Mouse (Mus musculus) heart, embryonic 12.5 days (tissue): Measurements from ENCODE around the gene Eva1c. TPM values are rescaled to one million over a fixed set of nuclear protein-coding genes. Genes with fewer than 3 reads are reported as not detected.
A peak's percentile ranks its signal among the peaks of the same experiment; 100 is the strongest.

Source experiments
- ATAC-seq: fragments of 200-750 bp; cut with Nextera tagmentation; 2 replicates; pipeline ENCODE4 v1.8.0; 2017; ENCODE audit warnings: moderate TSS enrichment, moderate library complexity; ENCODE audit not compliant: insufficient number of reproducible peaks, low FRiP score
- H3K27ac ChIP-seq: fragments of 300-500 bp; sonication (generic); 2 replicates; pipeline ENCODE4 v1.5.1; 2016; ENCODE audit warnings: mild to moderate bottlenecking, moderate library complexity; ENCODE audit not compliant: poor library complexity, severe bottlenecking
- H3K27me3 ChIP-seq: fragments of 300-500 bp; sonication (generic); replicated peaks from 2 replicates; pipeline ENCODE4 v1.6.1; 2016; ENCODE audit warnings: mild to moderate bottlenecking, moderate library complexity
- H3K36me3 ChIP-seq: fragments of 300-500 bp; sonication (generic); 2 replicates; pipeline ENCODE4 v1.6.1; 2016; ENCODE audit warnings: mild to moderate bottlenecking, moderate library complexity
- H3K4me1 ChIP-seq: fragments of 300-500 bp; sonication (generic); replicated peaks from 2 replicates; pipeline ENCODE4 v1.6.1; 2016; ENCODE audit warnings: mild to moderate bottlenecking
- H3K4me2 ChIP-seq: fragments of 300-500 bp; sonication (generic); 2 replicates; pipeline ENCODE4 v1.6.1; 2016; ENCODE audit warnings: mild to moderate bottlenecking, moderate library complexity
- H3K4me3 ChIP-seq: fragments of 300-500 bp; sonication (generic); 2 replicates; pipeline ENCODE4 v1.5.1; 2016; ENCODE audit warnings: mild to moderate bottlenecking
- H3K9ac ChIP-seq: fragments of 300-500 bp; sonication (generic); 2 replicates; pipeline ENCODE4 v1.6.1; 2016; ENCODE audit warnings: mild to moderate bottlenecking, moderate library complexity
- H3K9me3 ChIP-seq: fragments of 300-500 bp; sonication (generic); replicated peaks from 2 replicates; pipeline ENCODE4 v1.6.1; 2016; ENCODE audit warnings: mild to moderate bottlenecking, moderate library complexity
- WGBS: fragments of 180-500 bp; shearing (Covaris S2); methylation state at CpG from one replicate; pipeline ENCODE4 v1.1.7; 2016; 5-methylcytosine and 5-hydroxymethylcytosine counted together
- polyA plus RNA-seq: library from polyadenylated mRNA; unstranded; fragments of >200 nt; fragmentation: Nextera tagmentation; extraction: Ambion mirVana; gene quantifications from 2 replicates; pipeline ENCODE4 v1.2.1, GENCODE M21; 2016

Gene Eva1c
- polyA plus RNA-seq, 1 experiment from 2014 or later = 2.1 TPM

DNA sequence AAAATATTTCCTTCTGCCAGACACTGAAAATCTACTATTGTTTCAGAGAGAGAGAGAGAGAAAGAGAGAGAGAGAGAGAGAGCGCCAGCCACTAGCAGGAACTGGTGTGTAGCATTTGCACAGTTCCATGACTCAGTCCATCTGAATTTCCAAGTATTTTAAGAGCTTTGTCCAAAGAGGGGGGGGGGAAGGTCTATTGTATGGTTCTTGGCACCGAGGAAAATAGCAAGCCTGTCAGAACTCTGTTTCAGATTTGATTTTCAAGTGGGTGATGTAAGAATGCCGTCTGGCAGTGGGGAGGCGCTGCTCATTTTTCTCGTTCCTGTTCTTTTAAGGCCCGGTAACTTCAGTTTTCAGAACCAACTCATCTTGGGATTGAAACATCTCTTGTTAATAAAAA is 18.5 kb downstream of the Eva1c start:
- H3K27me3 ChIP-seq = peaks cover 4% of the 10 kb centered on the region; the same call in 1 of the 2 replicates
- H3K4me1 ChIP-seq = peaks cover 52% of the 10 kb centered on the region
- no peak overlapping the region for H3K9ac ChIP-seq
- 43% methylated on average over 6 of the region's 6 CpGs for WGBS
- H3K9me3 ChIP-seq = no peaks in the 10 kb centered on the region
- no peaks in the 10 kb centered on the region for H3K36me3 ChIP-seq
- no peak; the same call in 1 of the 2 replicates for ATAC-seq
- H3K4me2 ChIP-seq = peak overlapping the region; percentile 3; the same call in 1 of the 2 replicates
- H3K4me3 ChIP-seq = no peak overlapping the region
- peak overlapping the region; percentile 55 for H3K27ac ChIP-seq

DNA sequence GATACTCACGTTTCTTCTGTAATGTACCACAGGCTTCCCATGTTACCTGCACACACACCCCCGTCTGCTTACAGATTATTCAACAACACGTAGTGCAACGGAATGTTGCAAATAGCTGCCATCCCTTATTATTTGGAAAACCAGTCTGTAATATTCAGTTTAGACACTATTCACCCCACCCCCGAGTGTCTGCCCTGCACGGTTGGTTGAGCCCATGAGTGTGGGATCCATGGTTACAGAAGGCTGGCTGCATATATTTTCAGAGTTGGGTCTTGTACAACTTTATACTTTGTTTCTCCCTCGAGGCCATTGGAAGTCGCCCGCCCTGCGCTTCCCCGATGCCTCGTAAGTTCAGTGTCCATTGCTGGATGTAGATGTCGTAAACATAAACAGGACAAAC is 19.1 kb downstream of the Eva1c start:
- Histone ChIP-seq H3K9me3 (no peaks in the 10 kb centered on the region), H3K4me2 (no peak overlapping the region), H3K4me3 (no peak overlapping the region), H3K4me1 (peaks cover 52% of the 10 kb centered on the region), H3K36me3 (no peaks in the 10 kb centered on the region), H3K27ac (no peak overlapping the region), H3K9ac (no peak overlapping the region), H3K27me3 (peaks cover 4% of the 10 kb centered on the region; the same call in 1 of the 2 replicates)
- 90% methylated on average over 13 of the region's 13 CpGs for WGBS
- ATAC-seq = no peak

DNA sequence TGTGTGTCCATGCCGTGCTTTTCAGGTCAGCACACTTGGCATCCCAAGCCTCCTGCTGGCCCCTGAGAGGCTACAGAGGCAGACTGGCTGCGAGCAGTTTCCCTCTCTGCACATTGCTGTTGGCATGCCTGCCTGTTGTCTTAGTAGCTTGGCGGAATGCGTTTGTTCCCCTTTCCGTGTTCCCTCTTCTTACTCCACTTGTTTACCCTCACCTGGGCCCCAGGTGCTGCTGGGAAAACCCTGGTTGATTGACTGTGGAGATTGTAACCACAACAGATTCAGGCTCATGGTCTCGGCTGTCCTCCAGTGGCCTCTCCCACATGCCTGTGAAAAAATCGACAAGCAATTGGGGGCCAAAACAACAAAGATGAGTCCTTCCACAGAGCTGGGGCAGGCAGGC is 22.2 kb downstream of the Eva1c start:
- no peak overlapping the region for H3K9ac ChIP-seq
- H3K4me3 ChIP-seq = no peak overlapping the region
- H3K4me2 ChIP-seq = no peak overlapping the region
- H3K4me1 ChIP-seq = peaks cover 37% of the 10 kb centered on the region
- no peak for ATAC-seq
- H3K27me3 ChIP-seq = no peaks in the 10 kb centered on the region
- H3K27ac ChIP-seq = no peak overlapping the region
- WGBS = 79% methylated on average over 7 of the region's 7 CpGs
- no peaks in the 10 kb centered on the region for H3K36me3 ChIP-seq
- H3K9me3 ChIP-seq = no peaks in the 10 kb centered on the region

DNA sequence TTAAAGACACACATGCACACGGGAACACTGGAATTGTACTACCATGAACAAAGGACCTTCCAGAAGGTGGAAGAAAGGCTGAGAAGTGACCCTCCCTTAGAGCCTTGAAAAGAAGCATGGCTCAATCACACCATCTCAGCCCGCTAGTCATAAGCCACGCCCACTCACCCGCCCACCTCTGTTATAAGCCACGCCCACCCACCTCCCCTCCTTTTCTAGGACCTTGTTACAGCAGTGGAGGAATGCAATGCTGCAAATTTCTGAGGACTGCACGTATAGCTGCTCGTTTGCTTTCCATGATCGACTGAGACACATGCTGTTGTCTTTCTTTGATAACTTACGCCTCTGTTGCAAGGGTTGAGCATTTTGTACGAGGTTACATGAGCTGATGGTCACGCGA is 22.7 kb downstream of the Eva1c start:
- Histone ChIP-seq H3K36me3 (no peaks in the 10 kb centered on the region), H3K4me3 (no peak overlapping the region), H3K4me1 (peaks cover 34% of the 10 kb centered on the region), H3K4me2 (no peak overlapping the region), H3K9ac (no peak overlapping the region), H3K27me3 (no peaks in the 10 kb centered on the region), H3K9me3 (no peaks in the 10 kb centered on the region), H3K27ac (no peak overlapping the region)
- ATAC-seq = no peak
- 41% methylated on average over 12 of the region's 12 CpGs for WGBS

DNA sequence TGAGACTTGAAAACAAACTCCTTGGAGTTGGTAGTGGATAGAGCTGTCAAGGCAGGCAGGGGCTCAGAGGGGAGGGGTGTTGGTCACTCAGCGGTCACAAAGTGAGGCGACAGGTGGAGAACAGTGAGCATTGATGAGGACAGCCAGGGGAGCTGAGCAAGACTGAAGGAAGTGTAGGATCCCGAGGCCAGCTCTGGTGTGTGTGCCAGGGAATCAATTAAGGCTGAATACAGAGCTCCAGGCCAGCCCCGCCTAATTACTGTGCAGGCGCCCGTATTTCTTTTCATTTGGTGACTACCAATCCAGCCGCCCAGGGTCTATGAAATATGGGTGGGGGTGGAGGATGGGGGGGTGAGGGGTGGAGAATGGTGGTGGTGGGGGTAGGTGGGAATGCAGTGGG is 24.4 kb downstream of the Eva1c start:
- Histone ChIP-seq H3K9me3 (no peaks in the 10 kb centered on the region), H3K27me3 (no peaks in the 10 kb centered on the region), H3K36me3 (no peaks in the 10 kb centered on the region), H3K4me3 (no peak overlapping the region), H3K27ac (no peak overlapping the region), H3K4me1 (peaks cover 20% of the 10 kb centered on the region), H3K9ac (no peak overlapping the region), H3K4me2 (no peak overlapping the region)
- no peak for ATAC-seq
- WGBS = 69% methylated on average over 7 of the region's 7 CpGs

DNA sequence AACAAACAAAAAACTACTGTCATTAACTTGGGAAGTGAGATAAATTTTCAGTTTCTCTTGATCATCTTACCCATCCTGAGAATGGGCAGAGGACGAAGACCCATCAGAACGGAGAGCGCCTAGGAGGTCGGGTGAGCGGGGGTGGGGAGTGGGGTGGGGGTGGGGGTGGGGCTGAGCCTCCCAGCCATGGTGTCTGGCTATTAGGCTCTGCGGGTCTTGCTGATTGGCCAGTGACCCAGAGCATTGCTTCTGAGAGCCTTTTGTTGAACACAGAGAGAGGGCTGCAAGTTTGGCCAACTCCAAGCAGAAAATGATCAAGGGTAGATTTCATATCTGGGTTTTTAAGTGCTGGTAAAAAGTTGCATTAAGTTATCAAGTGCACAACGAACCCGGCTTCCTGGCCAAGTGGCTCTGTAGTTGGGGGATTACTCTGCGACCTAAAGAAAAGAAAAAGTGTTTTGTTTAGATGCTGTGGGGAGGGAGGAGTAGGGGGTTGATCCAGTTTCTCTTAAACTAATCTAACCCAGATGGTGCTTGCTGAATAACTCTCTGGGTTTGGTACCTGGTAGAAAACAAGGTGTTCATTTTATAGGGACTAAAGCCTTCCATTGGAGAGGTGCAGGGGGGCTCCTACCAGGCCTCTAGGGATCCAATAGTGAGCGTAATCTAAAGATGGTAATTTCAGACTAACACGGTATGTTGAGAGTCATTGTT is 25.3 kb downstream of the Eva1c start:
- H3K4me3 ChIP-seq = no peak overlapping the region
- 62% methylated on average over 11 of the region's 11 CpGs for WGBS
- no peaks in the 10 kb centered on the region for H3K36me3 ChIP-seq
- H3K9ac ChIP-seq = no peak overlapping the region
- no peaks in the 10 kb centered on the region for H3K27me3 ChIP-seq
- H3K4me2 ChIP-seq = no peak overlapping the region
- ATAC-seq = no peak
- H3K4me1 ChIP-seq = peaks cover 19% of the 10 kb centered on the region
- H3K27ac ChIP-seq = no peak overlapping the region
- no peaks in the 10 kb centered on the region for H3K9me3 ChIP-seq

DNA sequence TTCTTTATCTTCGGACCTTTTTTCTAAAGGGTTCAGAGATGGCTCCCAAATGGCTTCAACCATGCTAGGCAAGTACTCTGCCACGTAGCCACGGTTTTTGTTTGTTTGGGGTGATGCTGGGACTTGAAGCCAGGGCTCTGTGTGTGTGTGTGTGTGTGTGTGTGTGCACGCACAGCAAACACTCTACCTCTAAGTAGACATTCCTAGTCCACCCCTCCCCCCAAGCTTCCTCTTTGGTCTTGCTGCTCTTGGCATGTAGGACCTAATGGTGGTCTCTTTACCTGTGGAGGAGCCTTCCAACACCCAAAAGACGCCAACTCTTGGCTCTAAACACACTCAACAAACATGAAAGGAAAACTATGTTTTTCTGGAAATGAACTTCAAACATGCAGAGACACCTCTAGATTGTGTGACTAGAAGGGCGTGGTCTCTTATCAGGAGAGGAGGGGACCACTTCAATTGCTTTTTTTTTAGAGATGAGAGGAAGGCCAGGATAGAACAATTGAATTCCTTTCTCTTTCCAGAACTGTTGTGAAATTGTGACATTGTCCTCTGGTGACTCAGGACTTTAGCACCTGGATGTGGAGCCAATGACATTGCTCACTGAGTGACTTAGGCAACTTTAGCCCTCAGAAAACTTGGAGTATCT is 30.2 kb downstream of the Eva1c start:
- H3K4me3 ChIP-seq = no peak overlapping the region
- 80% methylated on average over 6 of the region's 6 CpGs for WGBS
- H3K27ac ChIP-seq = no peak overlapping the region
- H3K4me2 ChIP-seq = no peak overlapping the region
- no peaks in the 10 kb centered on the region for H3K9me3 ChIP-seq
- no peaks in the 10 kb centered on the region for H3K36me3 ChIP-seq
- no peaks in the 10 kb centered on the region for H3K27me3 ChIP-seq
- no peak overlapping the region for H3K9ac ChIP-seq
- no peak for ATAC-seq
- no peaks in the 10 kb centered on the region for H3K4me1 ChIP-seq

DNA sequence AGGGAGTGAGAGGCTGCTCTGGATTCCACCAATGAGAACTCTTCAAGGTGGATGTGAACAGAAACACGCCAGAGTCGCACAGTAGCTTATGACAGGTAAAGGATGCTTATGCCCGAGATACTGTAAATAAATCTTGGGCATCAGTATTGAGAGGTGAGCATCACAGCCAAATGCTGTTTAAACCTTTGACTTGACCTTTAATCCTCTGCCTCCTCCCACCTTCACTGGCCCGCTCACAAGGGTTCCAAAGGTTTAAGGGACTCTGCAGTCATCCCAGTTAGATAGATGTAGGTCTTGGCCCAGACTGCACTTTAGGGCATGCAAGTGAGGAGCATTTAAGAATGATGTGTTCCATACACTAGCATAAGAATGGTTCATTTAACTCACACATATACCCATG is 31.7 kb downstream of the Eva1c start:
- no peak overlapping the region for H3K4me2 ChIP-seq
- H3K4me1 ChIP-seq = no peaks in the 10 kb centered on the region
- WGBS = 81% methylated on average over 4 of the region's 4 CpGs
- H3K27me3 ChIP-seq = no peaks in the 10 kb centered on the region
- ATAC-seq = no peak
- H3K4me3 ChIP-seq = no peak overlapping the region
- H3K36me3 ChIP-seq = no peaks in the 10 kb centered on the region
- no peaks in the 10 kb centered on the region for H3K9me3 ChIP-seq
- no peak overlapping the region for H3K27ac ChIP-seq
- H3K9ac ChIP-seq = no peak overlapping the region

DNA sequence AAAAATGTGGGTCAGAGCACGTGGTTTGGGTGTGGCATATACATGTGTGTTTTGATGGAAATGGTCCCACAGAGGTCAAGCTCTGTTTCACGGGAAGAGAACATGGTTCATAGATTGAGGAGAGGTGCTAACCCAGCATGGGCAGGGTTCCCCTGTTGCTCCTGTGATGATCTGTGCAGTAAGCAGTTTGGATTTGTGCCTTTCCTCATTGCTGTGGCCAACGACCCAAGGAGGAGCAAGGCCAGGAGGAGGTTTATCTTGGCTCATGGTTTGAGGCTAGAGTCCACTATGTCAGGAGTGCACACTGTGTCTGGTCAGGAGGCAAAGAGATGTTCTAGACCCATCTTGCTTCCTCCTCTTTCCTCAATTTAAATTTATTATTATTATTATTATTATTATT is 36.5 kb downstream of the Eva1c start:
- ATAC-seq = no peak
- 80% methylated on average over 3 of the region's 3 CpGs for WGBS
- Histone ChIP-seq H3K4me2 (no peak overlapping the region), H3K36me3 (no peaks in the 10 kb centered on the region), H3K9ac (no peak overlapping the region), H3K4me1 (peaks cover 27% of the 10 kb centered on the region), H3K4me3 (no peak overlapping the region), H3K9me3 (no peaks in the 10 kb centered on the region), H3K27me3 (no peaks in the 10 kb centered on the region; the same call in 1 of the 2 replicates), H3K27ac (no peak overlapping the region)

DNA sequence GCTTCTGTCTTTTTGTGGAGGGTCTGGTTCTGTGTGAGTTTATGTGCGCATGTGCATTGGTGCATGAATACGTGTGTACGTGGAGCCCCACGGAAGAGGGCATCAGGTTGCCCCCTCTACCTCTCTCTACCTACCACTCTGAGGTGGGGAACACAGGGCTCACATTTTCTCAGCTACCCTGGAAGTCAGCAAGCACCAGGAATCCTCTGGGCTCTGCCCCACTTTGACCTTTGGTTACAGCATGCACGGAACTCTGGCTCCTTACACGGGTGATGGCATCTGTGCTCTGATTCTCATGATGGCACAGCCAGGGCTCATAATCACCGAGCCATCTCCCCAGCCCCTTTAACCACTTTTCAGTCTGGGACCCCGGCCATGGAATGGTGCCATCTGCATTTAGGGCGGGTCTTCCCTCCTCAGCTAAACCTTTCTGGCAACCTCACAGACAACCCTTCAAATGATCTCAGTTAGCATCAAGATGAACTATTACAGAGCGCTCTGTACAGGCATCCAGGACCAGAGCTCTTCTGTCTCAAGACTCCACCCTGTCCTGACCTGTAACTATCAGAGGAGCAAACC is 37.0 kb downstream of the Eva1c start:
- H3K36me3 ChIP-seq = no peaks in the 10 kb centered on the region
- no peak overlapping the region for H3K4me3 ChIP-seq
- H3K9ac ChIP-seq = no peak overlapping the region
- no peak for ATAC-seq
- 75% methylated on average over 10 of the region's 10 CpGs for WGBS
- H3K27me3 ChIP-seq = no peaks in the 10 kb centered on the region; the same call in 1 of the 2 replicates
- H3K27ac ChIP-seq = no peak overlapping the region
- no peak overlapping the region for H3K4me2 ChIP-seq
- H3K9me3 ChIP-seq = no peaks in the 10 kb centered on the region
- peaks cover 32% of the 10 kb centered on the region for H3K4me1 ChIP-seq

DNA sequence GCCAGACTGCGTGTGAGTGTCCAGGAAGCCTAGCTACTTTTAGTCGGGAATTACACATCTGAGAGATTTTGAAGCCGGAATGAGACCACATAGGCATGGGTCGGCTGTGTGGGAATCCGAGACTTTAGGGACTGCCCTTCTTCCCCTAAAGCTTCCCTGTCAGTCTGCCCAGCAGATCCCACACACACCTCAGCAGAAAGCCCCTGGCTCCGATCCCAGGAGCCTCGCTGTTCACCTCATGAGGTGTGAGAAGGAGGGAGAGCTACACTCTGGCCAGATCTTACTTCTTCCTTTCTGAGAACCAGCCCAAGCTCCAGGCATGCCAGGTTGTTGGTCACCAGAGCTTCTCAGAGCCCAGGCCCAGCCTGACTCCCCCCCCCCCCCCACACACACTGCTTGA is 38.2 kb downstream of the Eva1c start:
- Histone ChIP-seq H3K4me2 (no peak overlapping the region), H3K27ac (no peak overlapping the region), H3K27me3 (no peaks in the 10 kb centered on the region; the same call in 1 of the 2 replicates), H3K9ac (no peak overlapping the region; the same call in 1 of the 2 replicates), H3K4me3 (no peak overlapping the region), H3K4me1 (peaks cover 32% of the 10 kb centered on the region), H3K9me3 (no peaks in the 10 kb centered on the region), H3K36me3 (no peaks in the 10 kb centered on the region)
- ATAC-seq = no peak
- WGBS = 44% methylated on average over 7 of the region's 7 CpGs
